Mouse (Mus musculus) embryonic stem cell, embryonic (primary cell): ENCODE results near the gene Zkscan1.
"Not testable (repeated sequence)": the region's sequence is repeated elsewhere in the genome, so short reads cannot be mapped to it uniquely, and the experiment has no call there.

ENCODE experiments used
- CTCF ChIA-PET, 4 experiments: fragments of 300-600 bp in 2 of 4; fragments of 350-600 bp in 2 of 4; sonication (Branson Sonifier 250); formaldehyde crosslinking; loops; one replicate each; lab custom pipeline; 2022; ENCODE audit warnings: inconsistent platforms in 2 of 4; lab: Charles Lee
- POLR2A ChIA-PET, 4 experiments: fragments of 300-600 bp in 2 of 4; fragments of 350-600 bp in 2 of 4; sonication (Branson Sonifier 250); formaldehyde crosslinking; loops; one replicate each; lab custom pipeline; 2022; ENCODE audit warnings: antibody characterized with exemption in 4 of 4, inconsistent platforms in 1 of 4; lab: Charles Lee

The Zkscan1 gene

DNA sequence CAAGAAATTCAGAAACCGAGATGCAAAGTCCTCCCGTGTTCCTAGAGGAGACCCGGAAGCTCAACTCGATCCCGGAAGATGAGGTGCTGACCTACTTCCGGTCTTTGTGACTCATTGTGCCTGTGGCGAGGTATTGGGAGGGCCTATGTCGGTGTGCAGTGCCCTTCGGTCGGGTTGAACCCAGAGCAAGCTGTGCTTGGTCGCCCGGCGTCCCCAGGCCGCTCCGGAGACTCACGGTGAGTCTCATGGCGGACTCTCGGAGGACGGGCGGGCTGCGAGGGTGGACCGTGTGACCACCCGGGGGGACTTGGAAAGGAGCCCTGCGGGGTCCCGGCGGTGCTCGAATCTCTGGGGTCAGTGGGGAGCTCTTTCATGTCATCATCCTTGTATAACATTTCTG is at the start of gene Zkscan1:
TSS of gene Zkscan1 (plus strand) at position 89 of the 400 bp plus-strand sequence.
- ChIA-PET CTCF (interaction anchor here in 3 of 4 experiments (0.5 to 1.6 kb wide), 4 partner anchors 25 to 282 kb away, joined by 3 to 8 read pairs (median 4); partner anchors contain the start of gene Cops6 (in 1 of the 3)), POLR2A (interaction anchor here (0.5 to 3.8 kb wide), 83 partner anchors 8 to 1022 kb away, joined by 3 to 21 read pairs (median 4); partner anchors contain the start of genes Mblac1 (in 3 of the 4), Cnpy4 (in 2 of the 4), Cops6 (in 2 of the 4) and Lamtor4 (in 2 of the 4))

- POLR2A ChIA-PET, CTCF ChIA-PET: not testable (repeated sequence)
Measured at GRCm38 (mm10) chr5:138052894-138053293, 32.0 kb upstream of the Zkscan1 start, which contains the start of gene Smok3c. Gene Smok3c, plus strand, starts transcription at chr5:138053194.

- CTCF ChIA-PET: interaction anchor here in 2 of 4 experiments (0.6 to 0.9 kb wide), 3 partner anchors 84 to 149 kb away, joined by 3 to 4 read pairs (median 3); no protein-coding TSS in a partner anchor
- POLR2A ChIA-PET: no interaction called here
Measured at GRCm38 (mm10) chr5:138073803-138074202, 11.1 kb upstream of the Zkscan1 start.

GRCm38 (mm10) chr5:138075684-138076083 is 9.2 kb upstream of the Zkscan1 start:
- CTCF ChIA-PET: no interaction called here
- POLR2A ChIA-PET: interaction anchor here in 2 of 4 experiments (0.7 to 1.5 kb wide), 4 partner anchors 9 to 119 kb away, joined by 3 to 7 read pairs (median 5); partner anchors contain the start of genes Zkscan1 (in 2 of the 2) and Mblac1 (in 1 of the 2)

DNA sequence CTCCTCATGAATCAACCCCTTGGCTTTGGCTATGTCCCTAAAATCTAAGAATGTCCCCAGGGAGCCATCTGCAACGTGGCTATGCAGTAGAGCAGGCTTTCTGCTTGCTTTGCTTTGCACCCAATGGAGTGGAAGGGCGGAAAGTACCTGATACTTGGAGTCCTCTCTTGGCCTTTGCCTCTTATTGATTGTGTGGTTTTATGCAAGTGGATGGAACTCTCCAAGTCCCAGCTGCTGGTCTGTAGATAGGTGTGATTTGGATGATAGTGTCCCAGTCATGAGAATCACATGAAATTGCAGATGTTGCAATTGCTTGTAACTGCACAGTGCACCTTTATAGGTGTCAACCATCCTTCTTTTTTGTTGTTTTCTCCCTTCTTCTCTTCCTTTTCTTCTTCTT is 8.7 kb upstream of the Zkscan1 start:
- ChIA-PET CTCF (no interaction called here), POLR2A (interaction anchor here in 2 of 4 experiments (0.9 to 1.5 kb wide), 3 partner anchors 8 to 37 kb away, joined by 3 to 7 read pairs (median 7); partner anchors contain the start of gene Zkscan1 (in 2 of the 2))

- CTCF ChIA-PET: interaction anchor here in 2 of 4 experiments (0.6 to 1.5 kb wide), 3 partner anchors 11 to 425 kb away, joined by 3 read pairs; no protein-coding TSS in a partner anchor
- POLR2A ChIA-PET: interaction anchor here (0.6 to 2.7 kb wide), 12 partner anchors 10 to 917 kb away, joined by 3 to 25 read pairs (median 4); partner anchors contain the start of genes Cnpy4 (in 1 of the 4), Taf6 (in 1 of the 4) and Zscan21 (in 1 of the 4)
Measured at GRCm38 (mm10) chr5:138080456-138080855, 4.4 kb upstream of the Zkscan1 start.

- POLR2A ChIA-PET: interaction anchor here (0.5 to 2.7 kb wide), 30 partner anchors 9 to 1069 kb away, joined by 3 to 25 read pairs (median 3); partner anchors contain the start of genes Cops6 (in 2 of the 4), Cnpy4 (in 1 of the 4), Taf6 (in 1 of the 4) and Zfp113 (in 1 of the 4)
- CTCF ChIA-PET: interaction anchor here in 1 of 4 experiments (1.5 to 1.8 kb wide), 2 partner anchors 9 to 10 kb away, joined by 3 to 13 read pairs; no protein-coding TSS in a partner anchor
Measured at GRCm38 (mm10) chr5:138081446-138081845, 3.4 kb upstream of the Zkscan1 start.

- ChIA-PET CTCF (no interaction called here), POLR2A (interaction anchor here in 1 of 4 experiments (0.7 to 2.8 kb wide), 2 partner anchors 33 to 72 kb away, joined by 3 to 10 read pairs; partner anchors contain the start of gene Zscan21)
Measured at GRCm38 (mm10) chr5:138083318-138083900, 1.5 kb upstream of the Zkscan1 start.

DNA sequence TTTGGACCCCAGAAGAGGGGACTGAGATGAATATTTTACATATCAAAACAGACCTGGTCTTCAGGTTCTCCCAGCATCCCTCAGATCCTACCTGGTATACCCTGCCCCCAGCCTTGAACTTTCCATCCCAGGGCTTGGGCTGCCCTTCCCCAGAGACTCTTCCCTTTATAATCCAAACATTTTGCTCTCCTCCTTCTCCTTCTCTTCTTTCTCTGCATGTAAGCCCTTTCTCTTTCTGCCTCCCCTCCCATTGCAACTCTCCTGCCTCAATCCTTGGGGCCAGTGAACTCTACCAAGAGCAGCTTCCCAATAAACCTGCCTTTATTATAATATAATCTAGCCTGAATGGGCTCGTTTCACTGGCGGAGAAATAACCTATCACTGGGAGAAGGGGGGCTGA is 948 bp upstream of the Zkscan1 start:
- ChIA-PET CTCF (no interaction called here), POLR2A (interaction anchor here in 3 of 4 experiments (0.7 to 3.8 kb wide), 15 partner anchors 10 to 961 kb away, joined by 3 to 21 read pairs (median 5); partner anchors contain the start of genes Cnpy4 (in 1 of the 3), Pop7 (in 1 of the 3), Taf6 (in 1 of the 3) and Zfp113 (in 1 of the 3))

- POLR2A ChIA-PET: interaction anchor here (0.6 to 3.8 kb wide), 69 partner anchors 9 to 1023 kb away, joined by 3 to 21 read pairs (median 4); partner anchors contain the start of genes Cnpy4 (in 2 of the 4), Cops6 (in 2 of the 4), Mblac1 (in 2 of the 4) and Pop7 (in 2 of the 4)
- CTCF ChIA-PET: interaction anchor here in 2 of 4 experiments (0.7 to 1.6 kb wide), 2 partner anchors 77 to 282 kb away, joined by 4 to 8 read pairs; partner anchors contain the start of gene Cops6 (in 1 of the 2)
Measured at GRCm38 (mm10) chr5:138084507-138084906, 377 bp upstream of the Zkscan1 start.

- CTCF ChIA-PET: interaction anchor here in 3 of 4 experiments (0.5 to 1.6 kb wide), 4 partner anchors 24 to 283 kb away, joined by 3 to 8 read pairs (median 4); partner anchors contain the start of gene Cops6 (in 1 of the 3)
Measured at GRCm38 (mm10) chr5:138085421-138085911, 582 bp downstream of the Zkscan1 start.

GRCm38 (mm10) chr5:138086842-138087241 is 2.0 kb downstream of the Zkscan1 start:
- CTCF ChIA-PET: interaction anchor here in 1 of 4 experiments (0.5 kb wide), 1 partner anchor 203 kb away, joined by 3 read pairs; no protein-coding TSS in a partner anchor
- POLR2A ChIA-PET: interaction anchor here in 2 of 4 experiments (1.0 to 3.8 kb wide), 4 partner anchors 10 to 32 kb away, joined by 3 to 21 read pairs (median 13); no protein-coding TSS in a partner anchor

More at GRCm38 (mm10) chr5:138085421-138085911, 582 bp downstream of the Zkscan1 start:
- POLR2A ChIA-PET: interaction anchor here (0.5 to 3.8 kb wide), 72 partner anchors 8 to 748 kb away, joined by 3 to 21 read pairs (median 4); partner anchors contain the start of genes Mblac1 (in 3 of the 4), Cops6 (in 2 of the 4), Lamtor4 (in 2 of the 4) and Mcm7 (in 2 of the 4)

- ChIA-PET CTCF (interaction anchor here in 3 of 4 experiments (0.5 to 1.1 kb wide), 6 partner anchors 30 to 586 kb away, joined by 3 to 6 read pairs (median 3); partner anchors contain the start of genes Pop7 (in 1 of the 3) and Zfp113 (in 1 of the 3)), POLR2A (interaction anchor here in 2 of 4 experiments (0.5 to 2.1 kb wide), 10 partner anchors 9 to 184 kb away, joined by 3 to 9 read pairs (median 4); partner anchors contain the start of genes Cops6 (in 1 of the 2), Gal3st4 (in 1 of the 2) and Zfp113 (in 1 of the 2))
Measured at GRCm38 (mm10) chr5:138088366-138088765, 3.5 kb downstream of the Zkscan1 start.

- POLR2A ChIA-PET: interaction anchor here in 1 of 4 experiments (1.0 to 2.1 kb wide), 4 partner anchors 8 to 81 kb away, joined by 3 to 9 read pairs (median 4); partner anchors contain the start of gene Zfp113
- CTCF ChIA-PET: interaction anchor here in 2 of 4 experiments (0.5 to 1.1 kb wide), 3 partner anchors 52 to 211 kb away, joined by 3 to 4 read pairs (median 3); partner anchors contain the start of gene Zfp113 (in 1 of the 2)
Measured at GRCm38 (mm10) chr5:138089108-138089551, 4.2 kb downstream of the Zkscan1 start.

GRCm38 (mm10) chr5:138090271-138090670 is 5.4 kb downstream of the Zkscan1 start:
- CTCF ChIA-PET: interaction anchor here (0.6 to 1.9 kb wide), 18 partner anchors 9 to 733 kb away, joined by 3 to 13 read pairs (median 3); partner anchors contain the start of gene Zfp113 (in 1 of the 4)
- POLR2A ChIA-PET: interaction anchor here in 3 of 4 experiments (0.6 to 3.5 kb wide), 35 partner anchors 9 to 588 kb away, joined by 3 to 25 read pairs (median 4); partner anchors contain the start of genes Cops6 (in 3 of the 3), Zfp113 (in 2 of the 3), Zscan21 (in 2 of the 3) and A430033K04Rik (in 1 of the 3)

GRCm38 (mm10) chr5:138090737-138091136 is 5.9 kb downstream of the Zkscan1 start:
- CTCF ChIA-PET: interaction anchor here (0.6 to 1.9 kb wide), 17 partner anchors 9 to 733 kb away, joined by 3 to 13 read pairs (median 3); partner anchors contain the start of gene Zfp113 (in 1 of the 4)
- POLR2A ChIA-PET: interaction anchor here in 3 of 4 experiments (0.6 to 3.5 kb wide), 37 partner anchors 9 to 588 kb away, joined by 3 to 25 read pairs (median 4); partner anchors contain the start of genes Cops6 (in 3 of the 3), Zfp113 (in 2 of the 3), Zscan21 (in 2 of the 3) and A430033K04Rik (in 1 of the 3)
